Mouse (Mus musculus) liver, embryonic 14.5 days (tissue): ENCODE measurements around the gene D5Ertd579e. TPM values are rescaled to one million over a fixed set of nuclear protein-coding genes. Genes with fewer than 3 reads are reported as not detected.
A peak's percentile ranks its signal among the peaks of the same experiment; 100 is the strongest.

Source experiments
- ATAC-seq: fragments of 200-750 bp; cut with Nextera tagmentation; 2 replicates; pipeline ENCODE4 v1.8.0; 2017; ENCODE audit warnings: moderate number of reproducible peaks, mild to moderate bottlenecking, moderate library complexity; ENCODE audit not compliant: insufficient read depth
- DNase-seq, 3 experiments: peaks; one replicate each; pipeline ENCODE4 v3.0.0-alpha.2; 2012 to 2013; ENCODE audit warnings: low read depth in 3 of 3, low spot score in 3 of 3
- H3K27ac ChIP-seq: fragments of 300-500 bp; sonication (generic); 2 replicates; pipeline ENCODE4 v1.5.1; 2014; ENCODE audit warnings: moderate library complexity, mild to moderate bottlenecking, control low read depth, inconsistent platforms
- H3K27me3 ChIP-seq: fragments of 300-500 bp; sonication (generic); 2 replicates; pipeline ENCODE4 v1.6.1; 2014; ENCODE audit warnings: mild to moderate bottlenecking, low read length, moderate library complexity; ENCODE audit not compliant: control insufficient read depth, insufficient read depth
- H3K36me3 ChIP-seq: fragments of 300-500 bp; sonication (generic); replicated peaks from 2 replicates; pipeline ENCODE4 v1.6.1; 2014; ENCODE audit warnings: low read depth; ENCODE audit not compliant: control insufficient read depth, insufficient read depth
- H3K4me1 ChIP-seq, 2 experiments: fragments of 200-500 bp in 1 of 2; fragments of 300-500 bp in 1 of 2; sonication (generic) in 1 of 2; replicated peaks; 2 replicates each; pipeline ENCODE4 v1.6.1; 2012 to 2014; ENCODE audit warnings: antibody characterized with exemption in 1 of 2, inconsistent platforms in 1 of 2, low read length in 1 of 2; ENCODE audit not compliant: control insufficient read depth in 2 of 2, insufficient read depth in 2 of 2
- H3K4me2 ChIP-seq: fragments of 300-500 bp; sonication (generic); 2 replicates; pipeline ENCODE4 v1.6.1; 2014; ENCODE audit warnings: low read depth, mild to moderate bottlenecking, control low read depth, moderate library complexity
- H3K4me3 ChIP-seq, 2 experiments: fragments of 200-500 bp in 1 of 2; fragments of 300-500 bp in 1 of 2; sonication (generic) in 1 of 2; 2 replicates each; pipeline ENCODE4 v1.5.1; 2012 to 2014; ENCODE audit warnings: low read depth in 2 of 2, low read length in 2 of 2, mild to moderate bottlenecking in 2 of 2, control low read depth in 1 of 2, inconsistent platforms in 1 of 2, moderate library complexity in 1 of 2; ENCODE audit not compliant: insufficient read depth in 1 of 2
- H3K9ac ChIP-seq: fragments of 300-500 bp; sonication (generic); replicated peaks from 2 replicates; pipeline ENCODE4 v1.6.1; 2014; ENCODE audit warnings: mild to moderate bottlenecking, control low read depth, moderate library complexity
- H3K9me3 ChIP-seq: fragments of 300-500 bp; sonication (generic); 2 replicates; pipeline ENCODE4 v1.6.1; 2016; ENCODE audit warnings: low read length, mixed read lengths; ENCODE audit not compliant: control insufficient read depth
- CTCF ChIP-seq: IDR thresholded peaks from 2 replicates; pipeline ENCODE4 v1.5.1; 2016; ENCODE audit warnings: antibody characterized with exemption, low read depth, control low read depth
- EP300 ChIP-seq: IDR thresholded peaks from 2 replicates; pipeline ENCODE4 v1.6.1; 2016; ENCODE audit warnings: antibody characterized with exemption, low read depth
- WGBS: fragments of 180-500 bp; shearing (Covaris S2); extraction: QIAGEN DNeasy Blood & Tissue Kit; methylation state at CpG from one replicate; pipeline ENCODE4 v1.1.7; 2014; ENCODE audit not compliant: insufficient replicate concordance; 5-methylcytosine and 5-hydroxymethylcytosine counted together
- polyA plus RNA-seq, 2 experiments: library from polyadenylated mRNA; depleted of rRNA in 1 of 2; stranded (reverse) in 1 of 2; unstranded in 1 of 2; fragments of >200 nt; fragmentation: Nextera tagmentation in 1 of 2; extraction: Ambion mirVana in 1 of 2; gene quantifications; 2 replicates each; pipeline versions ENCODE4 v1.2.1 to v1.2.3; 2012 to 2014

Gene D5Ertd579e
- polyA plus RNA-seq, 2 experiments: 16.2 to 22.7 TPM

DNA sequence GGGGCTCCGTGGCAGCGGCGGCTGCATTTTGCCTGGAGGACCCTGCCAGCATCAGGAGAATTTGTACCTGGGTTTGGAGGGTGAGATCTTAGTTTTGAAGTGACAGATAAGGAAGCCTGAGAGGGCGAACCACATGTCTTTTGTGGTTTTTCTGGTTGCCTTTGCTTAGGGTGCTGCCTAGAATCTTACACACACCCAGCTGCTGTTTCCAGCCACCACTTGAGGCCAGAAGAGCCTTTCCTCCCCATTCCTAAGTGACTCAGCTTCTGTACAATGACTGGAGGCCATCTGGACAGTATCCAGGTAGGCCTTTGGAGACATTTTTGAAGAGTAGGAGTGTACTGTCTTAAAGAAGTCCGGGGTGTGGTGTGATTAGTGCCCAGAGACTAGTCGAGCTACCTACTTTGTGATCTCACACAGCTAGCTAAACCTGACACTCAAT lies 26.6 kb upstream of the D5Ertd579e start:
- peak overlapping the region; percentile 81 for H3K4me2 ChIP-seq
- no peaks in the 10 kb centered on the region for H3K36me3 ChIP-seq
- ATAC-seq: peak; percentile 17
- 0 out of 2 replicates have a peak, but pooled peaks cover 2% of the 10 kb centered on the region for H3K27me3 ChIP-seq
- H3K4me1 ChIP-seq: peaks cover 53 to 63% of the 10 kb centered on the region in 2 experiments
- H3K4me3 ChIP-seq: peak overlapping the region in 1 of 2 experiments; percentile 12; a peak in 1 of 4 replicates
- WGBS: 24% methylated on average over 6 of the region's 6 CpGs
- H3K9ac ChIP-seq: peak overlapping the region; percentile 46
- TF ChIP-seq CTCF (peak; percentile 38), EP300 (peak; percentile 39; the same call in 1 of the 2 replicates)
- peak overlapping the region; percentile 99 for H3K27ac ChIP-seq
- DNase-seq: peak in 2 of 3 experiments; percentile 50 to 68
- no peaks in the 10 kb centered on the region for H3K9me3 ChIP-seq

DNA sequence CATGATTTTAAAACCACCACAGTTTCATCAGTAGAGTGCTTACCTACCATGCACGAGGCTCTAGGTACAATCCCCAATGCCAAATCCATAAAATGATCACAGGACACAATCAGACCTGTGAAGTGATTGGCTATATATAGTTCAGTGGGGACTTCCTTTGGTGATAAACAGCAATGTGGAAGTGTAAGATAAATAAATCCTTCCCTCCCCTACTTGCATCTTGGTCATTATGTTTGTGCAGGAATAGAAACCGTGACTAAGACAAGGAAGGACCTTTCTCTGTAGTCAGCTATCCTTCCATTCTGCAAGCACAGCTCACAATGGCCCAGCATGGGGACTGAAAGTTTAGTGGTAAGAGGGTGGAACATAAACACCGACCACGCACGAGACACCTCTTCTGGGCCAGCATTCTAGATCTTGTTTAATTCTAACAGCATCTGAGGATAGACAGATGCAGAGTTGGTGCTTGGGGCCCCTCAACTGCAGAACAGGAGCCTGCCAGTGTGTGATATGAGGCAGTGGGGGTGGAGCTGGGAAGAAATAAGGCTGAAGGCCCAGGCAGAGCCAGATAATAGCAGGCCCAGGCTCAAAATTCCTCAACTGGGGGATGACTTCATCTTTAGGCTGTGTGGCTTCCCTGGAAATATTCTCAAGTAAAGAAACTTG lies 25.0 kb upstream of the D5Ertd579e start:
- Histone ChIP-seq H3K9ac (peak overlapping the region; percentile 66), H3K4me1 (peaks cover 57 to 58% of the 10 kb centered on the region in 2 experiments)

DNA sequence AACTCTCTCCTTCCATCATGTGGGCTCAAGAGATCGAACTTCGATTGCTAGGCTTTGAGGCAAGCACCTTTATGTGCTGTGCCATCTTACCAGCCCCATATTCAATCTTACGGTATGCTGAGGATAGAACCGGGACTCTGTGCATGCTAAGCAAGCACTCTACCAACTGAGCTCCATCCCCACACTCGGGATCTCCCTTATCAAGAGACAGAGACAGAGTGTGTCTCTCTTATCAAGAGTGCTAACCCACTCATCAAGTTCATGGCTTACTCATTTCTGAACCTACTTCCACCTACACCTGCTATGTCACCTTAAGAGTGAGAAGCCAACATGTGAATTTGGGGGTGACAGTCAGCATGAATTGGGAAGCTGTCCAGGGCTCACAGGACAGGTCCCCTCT lies 24.4 kb upstream of the D5Ertd579e start:
- Histone ChIP-seq H3K27me3 (peaks cover 2% of the 10 kb centered on the region; the same call in 1 of the 2 replicates), H3K36me3 (no peaks in the 10 kb centered on the region), H3K4me2 (peak overlapping the region; percentile 81)

More for the DNA sequence above, 25.0 kb upstream of the D5Ertd579e start:
- ATAC-seq (peak; percentile 93), DNase-seq (peak; percentile 90 to 92 (median 91))
- peak overlapping the region; percentile 40 to 54 for H3K4me3 ChIP-seq
- peaks cover 2% of the 10 kb centered on the region; the same call in 1 of the 2 replicates for H3K27me3 ChIP-seq
- peak overlapping the region; percentile 81 for H3K4me2 ChIP-seq
- no peaks in the 10 kb centered on the region for H3K9me3 ChIP-seq
- WGBS: 10% methylated on average over 5 of the region's 5 CpGs
- no peaks in the 10 kb centered on the region for H3K36me3 ChIP-seq
- H3K27ac ChIP-seq: peak overlapping the region; percentile 99
- TF ChIP-seq CTCF: no peak
- peak; percentile 97 for TF ChIP-seq EP300

DNA sequence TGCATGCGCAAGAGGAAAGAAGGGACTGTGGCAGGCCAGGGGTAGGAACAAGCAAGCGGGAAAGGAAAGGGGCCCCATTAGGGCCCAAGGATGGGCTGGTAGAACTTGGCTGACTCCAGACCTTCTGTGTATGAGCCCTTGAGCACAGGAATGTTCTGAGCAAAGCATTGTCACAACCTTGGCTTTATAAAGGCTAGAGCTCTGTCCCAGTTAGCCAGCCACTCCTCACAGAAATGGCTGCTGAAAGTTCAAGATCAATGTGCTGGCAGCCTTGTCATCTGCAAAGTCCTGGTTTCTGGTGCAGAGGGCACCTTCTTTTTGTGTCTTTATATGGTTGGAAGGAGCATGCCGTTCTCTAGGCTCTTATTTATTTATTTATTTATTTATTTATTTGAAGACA lies 23.8 kb upstream of the D5Ertd579e start:
- peak overlapping the region; percentile 81 for H3K4me2 ChIP-seq
- DNase-seq (no peak), ATAC-seq (no peak)
- H3K36me3 ChIP-seq: no peaks in the 10 kb centered on the region
- TF ChIP-seq EP300 (no peak), CTCF (no peak)
- peak overlapping the region; percentile 66 for H3K9ac ChIP-seq
- H3K9me3 ChIP-seq: no peaks in the 10 kb centered on the region
- H3K27me3 ChIP-seq: peaks cover 2% of the 10 kb centered on the region; the same call in 1 of the 2 replicates
- peaks cover 57 to 60% of the 10 kb centered on the region in 2 experiments for H3K4me1 ChIP-seq
- WGBS: 82% methylated on average over 3 of the region's 3 CpGs
- H3K4me3 ChIP-seq: no peak overlapping the region
- H3K27ac ChIP-seq: peak overlapping the region; percentile 99

More for the DNA sequence above, 24.4 kb upstream of the D5Ertd579e start:
- 48% methylated on average over 5 of the region's 5 CpGs for WGBS
- TF ChIP-seq CTCF: no peak
- no peak for TF ChIP-seq EP300
- no peaks in the 10 kb centered on the region for H3K9me3 ChIP-seq
- H3K9ac ChIP-seq: peak overlapping the region; percentile 66
- ATAC-seq (peak; percentile 40), DNase-seq (no peak)
- H3K4me3 ChIP-seq: peak overlapping the region; percentile 13 to 40
- peaks cover 56 to 57% of the 10 kb centered on the region in 2 experiments for H3K4me1 ChIP-seq
- peak overlapping the region; percentile 99 for H3K27ac ChIP-seq

DNA sequence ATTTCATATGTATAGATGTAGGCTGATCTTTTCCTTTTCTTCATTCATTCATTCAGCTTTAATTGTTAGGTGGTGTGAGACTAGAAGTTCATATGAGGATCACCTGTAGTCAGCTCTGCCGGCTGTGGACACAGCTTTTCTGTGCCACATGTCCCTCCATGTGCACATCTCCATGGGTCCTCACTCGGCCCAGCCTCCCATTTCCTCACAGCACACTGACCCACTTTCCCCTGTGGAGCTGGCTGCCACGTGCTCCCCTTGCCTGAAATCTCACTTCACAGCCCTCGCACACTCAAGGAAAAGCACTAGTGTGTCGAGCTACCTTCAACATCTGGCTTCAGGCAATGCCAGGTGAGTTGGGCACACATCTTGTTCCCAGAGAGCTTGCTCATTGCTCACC lies 23.3 kb upstream of the D5Ertd579e start:
- no peak for TF ChIP-seq EP300
- no peak for TF ChIP-seq CTCF
- WGBS: 74% methylated on average over 5 of the region's 5 CpGs
- Histone ChIP-seq H3K27ac (peak overlapping the region; percentile 0; the same call in 1 of the 2 replicates), H3K4me2 (peak overlapping the region; percentile 81), H3K9me3 (no peaks in the 10 kb centered on the region), H3K4me1 (peaks cover 56 to 65% of the 10 kb centered on the region in 2 experiments), H3K4me3 (no peak overlapping the region), H3K27me3 (peaks cover 2% of the 10 kb centered on the region; the same call in 1 of the 2 replicates), H3K36me3 (no peaks in the 10 kb centered on the region), H3K9ac (peak overlapping the region; percentile 66; the same call in 1 of the 2 replicates)
- ATAC-seq (no peak), DNase-seq (no peak)
